Mouse (Mus musculus) cerebellum, postnatal 25 days (tissue): Measurements from ENCODE around the gene Scel.

Source experiments
- DNase-seq, 2 experiments: peaks; one replicate each; pipeline ENCODE4 v3.0.0; 2021; ENCODE audit warnings: mixed read lengths in 2 of 2

Scel gene

DNA sequence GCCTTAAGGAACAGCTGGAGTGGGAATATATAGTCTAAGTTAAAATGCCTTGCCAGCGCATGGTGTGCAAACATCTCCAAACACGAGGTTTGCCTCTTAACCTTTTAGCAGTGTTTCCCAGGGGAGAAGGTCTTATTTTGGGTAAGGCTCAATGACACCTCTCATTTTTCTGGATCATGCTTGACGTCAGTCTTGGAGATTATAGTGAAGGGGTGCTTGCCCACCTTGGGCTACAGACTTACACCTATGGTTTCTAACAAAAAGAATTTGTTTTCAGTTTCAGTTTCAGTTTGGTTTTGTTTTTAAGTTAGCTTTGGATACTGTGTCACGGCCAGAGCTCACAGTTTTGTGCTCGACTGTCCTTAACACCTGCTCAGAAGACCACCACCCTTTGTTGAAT, 140.7 kb downstream of the Scel start:
- no peak for DNase-seq

DNA sequence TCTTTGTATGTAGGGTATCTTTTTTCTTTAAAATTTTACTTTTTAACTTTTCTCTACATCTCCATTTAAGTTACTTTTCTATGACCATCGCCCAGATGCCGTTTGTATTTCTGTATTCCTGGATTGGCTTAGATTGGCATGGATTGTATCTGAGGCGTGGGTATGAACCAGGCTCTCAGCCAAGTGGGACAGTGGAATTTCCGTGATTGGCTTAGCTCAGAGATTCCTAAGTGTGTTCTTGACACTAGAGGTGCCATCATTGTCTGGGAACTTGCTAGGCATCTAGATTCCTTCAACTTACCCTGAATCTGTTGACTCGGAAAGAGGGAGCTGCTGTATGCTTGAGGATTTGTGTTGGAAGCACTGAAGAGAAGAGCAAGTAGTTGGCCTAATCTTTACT, 142.3 kb downstream of the Scel start:
- peak; percentile 34 to 56 for DNase-seq

GRCm38 (mm10) chr14:103657876-103658275, 144.7 kb downstream of the Scel start:
- no peak for DNase-seq
